9 mouse cellular contexts compared by ENCODE assay signal in the genomic region with DNA sequence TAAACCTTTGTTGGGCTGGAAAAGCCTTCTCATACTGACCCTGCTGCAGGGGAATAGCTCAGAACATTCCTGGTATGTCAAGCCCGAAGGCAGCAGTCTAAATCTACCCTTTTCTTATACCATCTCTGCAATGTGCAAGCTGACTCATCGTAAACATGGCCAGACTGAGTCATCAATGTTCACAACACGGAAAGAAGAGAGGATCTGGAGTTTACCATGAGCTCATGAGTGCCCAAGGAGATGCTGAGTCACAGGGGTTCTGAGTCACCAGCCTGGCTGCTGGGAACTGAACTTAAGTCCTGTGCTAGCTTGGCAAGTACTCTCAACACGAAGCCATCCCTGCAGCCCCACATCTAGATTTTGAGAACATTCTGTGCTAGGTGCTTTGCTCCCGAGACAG.
A peak's percentile ranks its signal among the peaks of the same experiment; 100 is the strongest.
DNase-seq lines count a peak whose midpoint lies in the region; ATAC-seq and TF ChIP-seq lines count a peak whose summit lies in the region.
"Had no signal": no experiment of that assay in that cellular context is flagged by ENCODE, and none has a peak within 500 bp of the region (broad histone marks: within the 10 kb centered on the region; RNA-seq: fewer than 3 reads in every experiment).

No protein-coding gene starts in this region.

- no peaks in the 10 kb centered on the region for H3K4me1 ChIP-seq in intestine, embryonic 15.5 days (replicated peaks)
- no peaks in the 10 kb centered on the region for H3K4me1 ChIP-seq in intestine, embryonic 16.5 days (ENCODE audit: control insufficient read depth, insufficient read depth, low read length)
- H3K4me1 ChIP-seq in embryonic fibroblast, embryonic 13.5 days (ENCODE audit: control insufficient read depth, insufficient read depth, low read length), result peaks cover 5% of the 10 kb centered on the region
- no peaks in the 10 kb centered on the region for H3K4me1 ChIP-seq in stomach, postnatal 0 days (replicated peaks; ENCODE audit: control insufficient read depth, insufficient read depth)

- no peaks in the 10 kb centered on the region for H3K9me3 ChIP-seq in intestine, embryonic 15.5 days
- H3K9me3 ChIP-seq in intestine, embryonic 16.5 days (ENCODE audit: control insufficient read depth, low read length), result no peaks in the 10 kb centered on the region
- H3K9me3 ChIP-seq in stomach, postnatal 0 days (ENCODE audit: control insufficient read depth, low read length), result no peaks in the 10 kb centered on the region
- H3K9me3 ChIP-seq: limb, embryonic 13.5 days had no signal

- no peaks in the 10 kb centered on the region for H3K27me3 ChIP-seq in intestine, embryonic 15.5 days (replicated peaks)
- no peaks in the 10 kb centered on the region for H3K27me3 ChIP-seq in intestine, embryonic 16.5 days (replicated peaks; ENCODE audit: control insufficient read depth, insufficient read depth, low read length)
- no peaks in the 10 kb centered on the region for H3K27me3 ChIP-seq in stomach, postnatal 0 days (ENCODE audit: control insufficient read depth, insufficient read depth, low read length)
- H3K27me3 ChIP-seq: limb, embryonic 13.5 days had no signal

- no peaks in the 10 kb centered on the region for H3K36me3 ChIP-seq in intestine, embryonic 15.5 days
- H3K36me3 ChIP-seq in intestine, embryonic 16.5 days (ENCODE audit: control insufficient read depth, insufficient read depth, low read length), result no peaks in the 10 kb centered on the region
- no peaks in the 10 kb centered on the region for H3K36me3 ChIP-seq in stomach, postnatal 0 days (ENCODE audit: control insufficient read depth, insufficient read depth, low read length)
- H3K36me3 ChIP-seq: limb, embryonic 13.5 days had no signal

- intact Hi-C loops in left cerebral cortex, postnatal 36 days (cut with DNase I), result loop anchor here (5.0 kb wide), 1 partner anchor 53 kb away; no protein-coding TSS in a partner anchor

- TF ChIP-seq CTCF in embryonic fibroblast, embryonic 13.5 days (IDR thresholded peaks at IDR 0.05; ENCODE audit: borderline replicate concordance, insufficient read depth, low read length), result no peak
- no peak for TF ChIP-seq CTCF in stomach, postnatal 0 days (IDR thresholded peaks at IDR 0.05; ENCODE audit: low read depth)

- H3K27ac ChIP-seq in intestine, embryonic 15.5 days, result no peak overlapping the region
- H3K27ac ChIP-seq in intestine, embryonic 16.5 days (ENCODE audit: low read length), result no peak overlapping the region
- peak overlapping the region; percentile 6; the same call in 1 of the 2 replicates for H3K27ac ChIP-seq in embryonic fibroblast, embryonic 13.5 days (ENCODE audit: insufficient read depth, low read length)
- H3K27ac ChIP-seq in stomach, postnatal 0 days (replicated peaks), result 0 out of 2 replicates have a peak overlapping the region, but pooled peaks have one; percentile 24
- H3K27ac ChIP-seq: limb, embryonic 13.5 days had no signal

- no peak for TF ChIP-seq EP300 in stomach, postnatal 0 days (optimal IDR thresholded peaks at IDR 0.05)

- peak; percentile 98 for DNase-seq in NIH3T3 (ENCODE audit: low read depth)
- DNase-seq in left cerebral cortex, postnatal 36 days (ENCODE audit: low spot score in 2 of 2), result peak; percentile 73 to 78
- DNase-seq in stomach, postnatal 0 days (ENCODE audit: low spot score), result peak; percentile 72
- no peak for DNase-seq in embryo, embryonic 11 days
- DNase-seq in T-cell, adult 2 months (ENCODE audit: low spot score), result no peak

- no peak for TF ChIP-seq POLR2A in embryonic fibroblast, embryonic 13.5 days (IDR thresholded peaks at IDR 0.05; ENCODE audit: low read depth, low read length)

- H3K9ac ChIP-seq in intestine, embryonic 15.5 days, result no peak overlapping the region
- no peak overlapping the region for H3K9ac ChIP-seq in intestine, embryonic 16.5 days (ENCODE audit: low read depth, low read length)
- no peak overlapping the region for H3K9ac ChIP-seq in stomach, postnatal 0 days (ENCODE audit: low read length)
- H3K9ac ChIP-seq: limb, embryonic 13.5 days had no signal

- 60% methylated on average over 5 of the region's 5 CpGs for WGBS in intestine, embryonic 15.5 days
- WGBS in intestine, embryonic 16.5 days, result 64% methylated on average over 5 of the region's 5 CpGs
- WGBS in stomach, postnatal 0 days, result 40% methylated on average over 5 of the region's 5 CpGs

- H3K4me2 ChIP-seq in intestine, embryonic 15.5 days (replicated peaks), result no peak overlapping the region
- H3K4me2 ChIP-seq in intestine, embryonic 16.5 days (ENCODE audit: low read depth, low read length), result no peak overlapping the region
- no peak overlapping the region for H3K4me2 ChIP-seq in stomach, postnatal 0 days (replicated peaks; ENCODE audit: low read depth)
- H3K4me2 ChIP-seq: limb, embryonic 13.5 days had no signal

- ATAC-seq in intestine, embryonic 15.5 days, result peak; percentile 56; the same call in 1 of the 2 replicates
- no peak for ATAC-seq in intestine, embryonic 16.5 days
- peak; percentile 96 for ATAC-seq in stomach, postnatal 0 days (ENCODE audit: low FRiP score, low TSS enrichment)

- no peak overlapping the region for H3K4me3 ChIP-seq in intestine, embryonic 15.5 days (replicated peaks)
- no peak overlapping the region for H3K4me3 ChIP-seq in intestine, embryonic 16.5 days (ENCODE audit: low read length)
- no peak overlapping the region for H3K4me3 ChIP-seq in embryonic fibroblast, embryonic 13.5 days (ENCODE audit: insufficient read depth, low read length)
- H3K4me3 ChIP-seq in stomach, postnatal 0 days (ENCODE audit: low read depth, low read length), result no peak overlapping the region
- H3K4me3 ChIP-seq: limb, embryonic 13.5 days had no signal

Comparison
In these comparisons a context has a peak if more than half of its experiments do, and no peak if none do; other contexts are left out.
1. H3K27ac ChIP-seq: peak in embryonic fibroblast, embryonic 13.5 days (single experiment) and stomach, postnatal 0 days (single experiment); none in intestine, embryonic 15.5 days (single experiment) and intestine, embryonic 16.5 days (single experiment).
2. DNase-seq: peak in NIH3T3 (single experiment), left cerebral cortex, postnatal 36 days (2 of 2) and stomach, postnatal 0 days (single experiment); none in embryo, embryonic 11 days (single experiment) and T-cell, adult 2 months (single experiment).